Mouse (Mus musculus) erythroblast, embryonic 14.5 days (primary cell): ENCODE measurements around the gene Serinc3.

Experiments
- GATA1 ChIP-seq: IDR thresholded peaks from 2 replicates; pipeline ENCODE4 v1.6.1; 2012; ENCODE audit warnings: low read length, inconsistent platforms, mixed read lengths
- TAL1 ChIP-seq: IDR thresholded peaks from 3 replicates; pipeline ENCODE4 v1.6.1; 2012; ENCODE audit warnings: low read length, inconsistent platforms, mixed read lengths

- TF ChIP-seq GATA1 (no peak), TAL1 (no peak)
Observed at GRCm38 (mm10) chr2:163583226-163584087, 61.5 kb downstream of the Serinc3 start.
